Mouse (Mus musculus): ENCODE measurements around the gene Rtkn.

Gene Rtkn

DNA sequence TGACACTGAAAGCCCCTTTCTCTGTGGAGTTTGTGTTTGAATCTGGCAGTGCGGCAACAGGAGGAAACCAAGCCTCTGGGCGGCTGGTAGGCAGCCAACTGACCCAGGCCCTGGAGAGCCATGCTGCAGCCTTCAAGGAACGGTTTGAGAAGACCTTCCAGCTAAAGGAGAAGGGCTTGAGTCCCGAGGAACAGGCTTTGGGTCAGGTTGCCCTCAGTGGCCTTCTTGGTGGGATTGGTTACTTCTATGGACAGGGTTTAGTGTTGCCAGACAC, 18.2 kb upstream of the Rtkn start:
- no peak for DNase-seq

GRCm38 (mm10) chr6:83117616-83118015, 17.6 kb upstream of the Rtkn start:
- no peak for DNase-seq

GRCm38 (mm10) chr6:83118369-83118768, 16.9 kb upstream of the Rtkn start:
- no peak for DNase-seq

DNA sequence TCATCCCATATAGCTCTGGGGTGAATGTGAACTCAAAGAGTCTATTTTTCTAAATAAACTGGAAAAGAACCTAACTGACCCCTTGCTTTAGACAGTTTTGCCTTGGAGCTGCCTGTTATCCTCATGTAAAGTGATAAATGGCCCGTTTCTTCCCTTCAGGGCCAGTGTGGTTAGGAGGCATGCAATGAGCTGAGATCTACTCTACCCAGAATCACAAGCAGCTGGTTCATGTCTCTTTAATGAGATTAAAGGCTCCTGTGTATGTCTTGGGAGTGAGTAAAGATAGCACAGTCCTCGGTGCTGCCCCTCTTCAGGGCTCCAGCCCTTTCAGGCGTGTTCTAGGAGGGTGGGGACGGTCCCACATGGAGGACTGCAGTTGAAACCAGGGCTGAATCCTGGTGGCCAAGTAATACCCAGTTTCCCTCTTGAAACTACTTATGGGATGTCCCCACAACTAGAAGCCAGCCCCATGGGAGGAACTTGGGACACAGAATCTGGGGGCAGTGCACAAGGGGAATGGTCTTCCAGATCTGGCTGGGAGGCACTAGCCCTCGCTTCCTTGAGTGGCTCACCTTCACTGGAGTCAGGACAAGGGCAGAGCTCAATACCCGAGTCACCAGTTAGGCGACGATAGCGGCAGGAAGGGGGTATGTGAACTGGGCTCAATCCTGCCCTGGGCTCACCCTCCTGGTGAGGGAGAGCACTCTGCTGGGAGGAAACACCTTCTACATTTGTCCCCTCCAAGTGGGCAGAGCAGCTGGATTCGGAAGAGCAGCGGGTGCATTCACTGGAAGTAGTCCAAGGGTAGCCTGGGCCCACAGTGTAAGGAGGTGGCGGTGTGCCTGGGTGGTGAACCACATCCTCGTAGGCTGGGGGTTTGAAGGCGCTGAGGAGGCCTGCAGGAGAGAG, 16.2 kb upstream of the Rtkn start:
- DNase-seq, result no peak

- DNase-seq, result peak; percentile 47
These were observed 15.6 kb upstream of the Rtkn start for GRCm38 (mm10) chr6:83119734-83120051.

- peak; percentile 98 for DNase-seq
These were observed 14.1 kb upstream of the Rtkn start, which contains the start of gene Wbp1 for GRCm38 (mm10) chr6:83120930-83121862. Gene Wbp1, minus strand, starts transcription at chr6:83121559.

DNA sequence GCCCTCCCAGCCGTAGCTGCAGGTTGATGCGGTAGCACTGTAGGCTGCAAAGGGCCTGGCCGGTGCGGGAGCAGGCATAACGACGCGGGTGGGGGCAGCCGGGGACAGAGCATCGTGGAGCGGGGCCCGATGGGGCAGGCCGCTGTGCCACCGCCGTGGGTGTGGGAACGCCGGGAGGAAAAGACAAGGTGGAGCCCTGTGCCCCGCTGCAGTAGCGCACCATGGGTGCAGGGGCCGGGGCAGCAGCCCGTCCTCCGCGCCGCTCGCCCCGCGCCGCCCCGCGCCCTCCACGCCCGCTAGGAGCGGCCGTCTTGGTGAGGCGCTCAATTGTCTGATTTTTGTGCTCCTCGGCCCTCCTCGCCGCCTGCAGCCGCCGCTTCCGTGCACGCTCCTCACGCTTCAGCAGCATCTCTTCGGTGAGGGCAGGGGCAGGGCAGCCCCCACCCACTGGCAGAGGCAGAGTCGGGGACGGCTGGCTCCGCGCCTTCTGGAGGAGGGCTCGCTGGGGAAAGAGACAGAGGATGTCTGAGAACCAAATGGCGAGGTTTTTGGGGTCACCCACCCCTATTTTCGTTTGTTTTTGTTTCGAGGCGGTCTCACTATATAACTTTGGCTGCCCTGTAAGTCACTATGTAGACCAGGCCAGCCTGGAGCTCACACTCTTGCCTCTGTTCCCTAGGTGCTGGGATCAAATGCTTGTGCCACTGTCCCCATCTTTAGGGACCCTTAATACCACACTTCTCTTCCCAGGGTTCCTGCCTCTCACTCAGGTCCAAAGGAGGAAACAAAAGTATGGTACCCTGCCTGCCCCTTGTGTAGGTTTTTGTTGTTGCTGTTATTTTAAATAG, 13.2 kb upstream of the Rtkn start:
- DNase-seq, result no peak

GRCm38 (mm10) chr6:83122961-83123360, 12.3 kb upstream of the Rtkn start:
- no peak for DNase-seq

DNA sequence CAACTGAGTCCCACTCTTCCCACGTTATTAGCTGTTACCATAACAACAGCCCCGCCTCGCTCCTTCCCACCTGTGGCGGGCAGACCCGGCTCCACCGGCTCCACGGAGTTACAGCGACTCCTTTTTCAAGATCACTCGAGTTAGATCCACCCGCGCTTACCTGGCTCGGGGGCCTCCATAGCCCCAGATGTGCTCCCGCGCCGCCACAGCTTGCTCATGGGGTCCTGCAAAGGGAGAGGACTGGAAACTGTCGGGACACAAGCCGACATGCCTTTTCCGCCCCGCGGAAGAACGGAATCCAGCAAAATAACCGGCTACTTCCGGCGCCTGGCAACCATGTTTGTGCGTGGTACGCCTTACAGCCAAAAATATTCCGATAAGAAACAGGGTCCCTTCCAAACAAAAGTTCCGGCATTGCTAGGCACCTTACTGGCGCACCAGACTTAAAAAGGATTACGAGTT, 10.4 kb upstream of the Rtkn start:
- DNase-seq, result peak; percentile 95

GRCm38 (mm10) chr6:83125331-83125730, 9.9 kb upstream of the Rtkn start, which contains the start of gene Ino80b:
Gene Ino80b, minus strand, starts transcription at chr6:83125431.
- no peak for DNase-seq

DNA sequence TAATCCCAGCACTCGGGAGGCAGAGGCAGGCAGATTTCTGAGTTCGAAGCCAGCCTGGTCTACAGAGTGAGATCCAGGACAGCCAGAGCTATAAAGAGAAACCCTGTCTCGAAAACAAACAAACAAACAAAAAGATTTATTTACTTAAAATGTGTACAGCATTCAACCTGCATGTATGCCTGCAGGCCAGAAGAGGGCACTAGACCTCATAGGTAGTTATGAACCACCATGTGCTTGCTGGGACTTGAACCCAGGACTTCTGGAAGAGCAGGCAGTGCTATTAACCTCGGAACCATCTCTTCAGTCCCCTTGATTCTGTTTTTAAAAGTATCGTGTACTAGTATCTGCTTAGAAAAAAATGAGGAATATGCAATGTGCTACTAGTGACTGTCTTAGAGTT, 7.8 kb upstream of the Rtkn start:
- DNase-seq, result no peak

GRCm38 (mm10) chr6:83131469-83132034, 3.7 kb upstream of the Rtkn start:
- DNase-seq, result peak; percentile 82

- no peak for DNase-seq
These were observed 2.9 kb upstream of the Rtkn start for GRCm38 (mm10) chr6:83132176-83132919.

- DNase-seq, result no peak
These were observed 1.0 kb upstream of the Rtkn start for GRCm38 (mm10) chr6:83134226-83134625.

GRCm38 (mm10) chr6:83135571-83136161, 403 bp downstream of the Rtkn start:
- DNase-seq, result peak; percentile 76

- no peak for DNase-seq
These were observed 1.1 kb downstream of the Rtkn start for GRCm38 (mm10) chr6:83136291-83136880.

DNA sequence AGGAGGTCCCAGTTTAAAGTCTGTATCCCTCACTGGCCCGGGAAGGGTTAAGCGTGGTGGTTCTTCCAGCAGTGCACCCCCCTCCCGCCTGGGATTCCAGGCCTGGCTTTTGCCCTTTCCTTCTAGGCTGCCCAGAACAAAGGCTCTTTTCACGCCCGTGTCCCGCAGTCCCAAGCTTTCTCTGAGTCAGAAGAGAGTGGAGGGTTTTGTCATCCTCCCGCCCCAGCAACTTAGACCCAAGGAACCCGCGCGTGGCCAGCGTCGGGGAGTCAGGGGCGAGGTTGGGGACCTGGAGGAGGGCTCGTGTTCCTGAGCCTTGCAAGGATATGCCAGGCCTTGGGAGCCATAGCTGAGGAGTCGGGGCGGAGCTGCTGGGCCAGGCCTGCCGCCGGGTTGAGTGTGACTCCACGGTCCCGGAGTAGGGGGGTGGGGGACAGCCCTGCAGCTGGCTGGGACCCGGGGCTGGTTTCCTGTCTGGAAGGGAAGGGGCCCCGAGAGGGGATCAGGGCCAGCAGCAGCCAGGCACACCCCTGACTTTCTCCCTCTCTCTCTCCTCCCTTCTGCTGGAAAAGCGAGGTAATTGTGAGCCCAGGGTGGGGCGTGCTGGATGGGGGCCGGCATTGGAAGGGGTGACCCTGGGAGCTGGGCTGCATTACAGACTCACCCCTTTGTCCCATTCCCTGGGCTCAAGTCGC, 1.8 kb downstream of the Rtkn start:
- DNase-seq, result peak; percentile 82

DNA sequence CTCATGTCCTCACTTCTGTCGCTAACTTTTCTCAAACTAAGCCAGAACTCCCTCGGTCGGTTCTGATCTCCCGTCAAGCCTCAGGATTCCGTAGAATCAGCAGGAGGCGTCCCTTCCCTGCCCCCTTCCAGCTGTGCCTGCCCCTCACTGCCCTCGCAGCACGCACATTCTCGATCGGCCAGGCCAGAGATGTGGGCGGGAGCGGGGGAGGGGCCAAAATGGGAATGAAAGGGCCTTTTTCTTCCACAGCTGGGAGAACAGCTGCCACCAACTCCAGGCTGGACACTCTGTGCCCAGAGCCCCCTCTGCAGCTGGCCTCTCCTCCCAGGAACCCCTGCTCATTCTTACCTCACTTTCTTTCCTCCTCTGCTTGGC, 2.3 kb downstream of the Rtkn start:
- DNase-seq, result peak; percentile 94

GRCm38 (mm10) chr6:83138056-83138455, 2.8 kb downstream of the Rtkn start:
- peak; percentile 59 for DNase-seq

DNA sequence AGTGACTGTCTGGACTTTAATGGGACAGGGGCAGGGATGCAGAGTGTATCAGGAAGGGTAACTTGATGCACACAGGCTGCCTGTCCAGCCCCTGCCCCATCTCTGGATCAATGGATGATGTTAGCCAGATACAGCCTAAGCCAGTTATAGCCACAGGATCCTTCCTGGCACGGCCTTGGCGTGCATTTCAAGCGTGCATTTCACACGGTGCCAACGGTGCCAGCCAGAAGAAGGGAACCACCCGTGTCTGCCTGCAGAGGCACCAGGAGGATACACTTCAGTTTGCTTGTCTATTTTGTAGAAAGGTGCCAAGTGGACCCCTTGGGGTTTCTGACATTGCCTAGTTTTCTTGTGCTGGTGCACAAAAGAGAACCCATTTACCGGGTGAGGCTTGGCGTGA, 4.8 kb downstream of the Rtkn start:
- no peak for DNase-seq
